Mouse (Mus musculus) CD4-positive helper T cell, adult 2 months (primary cell): Measurements from ENCODE around the gene D430019H16Rik.
A peak's percentile ranks its signal among the peaks of the same experiment; 100 is the strongest.

Experiments
- DNase-seq: peaks from one replicate; pipeline ENCODE4 v3.0.0-alpha.2; 2012; ENCODE audit warnings: low read depth, missing footprints, low spot score

The D430019H16Rik gene

DNA sequence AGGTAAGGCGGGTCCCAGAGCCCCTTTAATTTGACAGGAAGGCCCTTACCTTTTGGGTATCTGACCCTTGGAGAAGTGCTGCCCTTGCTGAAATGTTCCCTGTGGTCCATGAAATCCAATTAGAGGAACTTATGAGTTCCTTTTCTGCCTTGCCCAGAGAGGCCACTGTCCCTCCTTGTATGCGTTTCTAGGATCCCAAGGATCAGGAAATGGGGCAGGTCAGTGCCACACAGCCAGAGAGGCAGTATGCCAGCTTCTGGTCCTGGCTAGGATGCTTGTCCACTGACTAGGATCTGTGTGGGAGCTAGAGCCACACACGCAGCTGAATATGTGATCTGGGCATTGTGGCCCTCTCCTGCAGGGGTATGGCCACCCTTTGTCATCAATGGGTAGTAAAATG is 36.6 kb downstream of the D430019H16Rik start:
- no peak for DNase-seq

DNA sequence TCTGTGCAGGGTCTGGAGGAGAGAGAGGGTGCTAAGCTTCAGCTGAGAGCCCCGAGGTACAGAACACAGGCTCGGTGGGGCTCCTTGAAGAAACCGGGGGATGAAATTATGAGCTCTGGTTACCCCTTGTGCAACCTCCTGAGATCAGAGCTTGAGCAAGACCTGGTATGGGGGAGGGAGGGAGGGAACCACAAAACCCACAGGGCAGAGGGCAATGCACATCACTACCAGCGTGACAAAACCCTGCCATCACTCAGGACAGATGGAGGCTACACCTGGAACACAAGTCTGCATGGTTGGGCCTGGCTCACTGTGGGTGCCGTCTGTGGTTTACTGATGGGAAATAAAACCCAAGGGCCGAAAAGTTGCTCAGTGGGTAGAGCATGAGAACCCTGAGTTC is 37.1 kb downstream of the D430019H16Rik start:
- DNase-seq = no peak

DNA sequence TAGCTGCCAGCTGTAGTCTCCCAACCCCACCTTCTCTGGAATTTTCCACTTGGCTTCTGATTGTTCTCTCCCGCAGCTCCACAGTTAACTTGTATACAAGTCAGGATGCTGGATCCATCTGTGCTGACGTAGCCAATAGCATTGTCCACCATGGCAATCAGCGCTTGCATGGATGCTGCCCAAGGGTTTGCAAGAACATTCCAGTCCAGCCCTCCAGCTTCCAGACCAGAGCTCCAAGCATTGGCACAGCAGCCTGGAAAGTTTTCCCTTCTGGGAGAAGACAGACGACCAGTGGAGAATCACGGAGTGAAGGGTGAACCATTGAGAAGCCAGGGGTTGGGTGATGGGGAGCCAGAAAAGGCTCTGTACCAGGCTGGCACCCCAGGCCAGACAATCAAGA is 41.1 kb downstream of the D430019H16Rik start:
- no peak for DNase-seq

DNA sequence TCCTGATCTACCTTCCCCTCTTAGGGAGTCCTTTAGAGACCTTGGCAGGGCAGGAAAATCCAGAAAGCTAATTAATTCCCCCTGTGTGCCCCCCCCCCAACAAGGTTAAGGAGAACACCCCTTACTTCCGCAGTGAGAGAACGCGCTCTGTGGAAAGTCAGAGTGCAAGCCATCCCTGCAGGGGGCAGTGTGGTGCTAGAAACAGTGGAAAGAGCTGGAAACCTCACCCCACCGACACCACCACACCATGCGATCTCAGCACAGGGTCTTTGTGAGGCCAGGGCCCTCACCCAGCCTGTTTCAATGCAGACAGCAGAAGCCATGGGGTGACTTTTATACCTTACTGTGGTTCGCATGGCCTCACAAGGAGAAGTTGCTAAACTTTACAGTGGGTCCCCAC is 44.2 kb downstream of the D430019H16Rik start:
- peak; percentile 36 for DNase-seq

DNA sequence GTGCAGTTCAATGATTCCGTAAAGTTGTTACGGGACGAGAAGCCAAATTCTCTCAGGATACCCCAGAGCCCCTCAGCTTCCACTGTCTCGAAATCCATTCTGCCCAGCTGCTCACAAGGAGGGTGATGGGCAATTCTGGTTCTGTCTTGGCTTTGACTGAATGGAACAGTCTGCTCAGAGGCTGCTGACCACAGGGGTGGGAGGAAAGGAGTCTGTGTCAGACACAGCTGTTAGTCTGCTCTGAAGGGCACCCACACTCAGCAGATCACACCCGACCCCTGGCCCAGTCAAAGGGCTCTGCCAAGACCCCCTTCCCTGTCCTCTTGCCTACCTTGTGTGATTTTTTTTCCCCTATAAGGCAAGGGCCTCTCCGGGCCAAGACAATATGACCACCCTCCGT is 44.8 kb downstream of the D430019H16Rik start:
- DNase-seq = no peak

DNA sequence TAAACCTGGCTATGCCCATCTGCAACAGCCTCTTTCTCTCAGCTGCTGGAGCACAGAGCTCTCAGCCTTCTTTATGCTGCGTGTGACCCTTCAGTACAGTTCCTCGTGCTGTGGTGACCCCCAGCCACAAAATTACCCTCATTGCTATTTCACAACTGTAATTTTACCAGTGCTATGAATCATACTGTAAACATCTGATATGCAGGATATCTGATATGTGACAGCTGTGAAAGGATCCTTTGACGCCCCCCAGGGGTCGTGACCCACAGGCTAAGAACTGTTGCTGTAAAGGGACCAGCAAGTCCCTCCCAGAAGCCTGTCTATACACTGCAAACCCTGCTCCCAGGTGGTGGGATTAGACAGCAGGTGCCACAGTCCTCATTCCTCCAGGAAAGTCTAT is 45.2 kb downstream of the D430019H16Rik start:
- DNase-seq = no peak

DNA sequence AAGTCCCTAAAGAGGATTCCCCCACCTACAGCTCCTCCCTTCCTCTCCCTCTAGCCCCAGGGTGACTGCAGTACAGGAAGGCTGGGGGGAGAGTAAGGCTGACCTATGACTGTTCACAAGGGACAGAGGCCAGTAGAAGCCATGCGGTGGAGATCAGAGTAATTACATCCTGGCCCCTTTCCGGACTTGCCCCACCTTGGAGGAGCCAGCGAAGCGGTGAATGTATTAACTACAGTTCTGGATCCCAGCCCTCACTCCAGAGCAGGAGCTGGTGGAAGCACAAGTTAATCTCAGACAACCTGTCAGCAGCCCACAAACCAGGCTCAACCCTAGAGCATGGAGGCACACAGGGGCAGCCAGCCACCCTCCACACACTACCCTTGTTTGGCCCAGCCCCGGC is 47.3 kb downstream of the D430019H16Rik start:
- DNase-seq = no peak

DNA sequence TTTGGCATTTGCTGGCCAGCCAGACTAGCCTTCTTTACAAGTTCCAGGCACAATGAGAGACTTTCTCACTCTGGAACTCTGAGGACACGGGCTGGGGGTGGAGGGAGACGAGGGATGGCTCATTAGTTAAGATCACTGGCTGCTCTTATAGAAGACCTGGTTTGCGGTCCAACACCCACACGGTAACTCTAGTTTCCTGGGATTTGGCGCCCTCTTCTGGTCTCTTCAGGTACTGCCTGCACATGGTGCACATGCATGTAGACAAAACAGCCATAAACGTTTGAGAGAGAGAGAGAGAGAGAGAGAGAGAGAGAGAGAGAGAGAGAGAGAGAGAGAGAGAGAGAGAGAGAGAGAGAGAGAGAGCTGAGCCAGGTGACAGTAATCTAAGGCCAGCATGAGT is 51.1 kb downstream of the D430019H16Rik start:
- DNase-seq = no peak

GRCm38 (mm10) chr12:105511109-105511508 is 57.5 kb downstream of the D430019H16Rik start:
- DNase-seq = no peak

GRCm38 (mm10) chr12:105511671-105512502 is 58.2 kb downstream of the D430019H16Rik start:
- no peak for DNase-seq

DNA sequence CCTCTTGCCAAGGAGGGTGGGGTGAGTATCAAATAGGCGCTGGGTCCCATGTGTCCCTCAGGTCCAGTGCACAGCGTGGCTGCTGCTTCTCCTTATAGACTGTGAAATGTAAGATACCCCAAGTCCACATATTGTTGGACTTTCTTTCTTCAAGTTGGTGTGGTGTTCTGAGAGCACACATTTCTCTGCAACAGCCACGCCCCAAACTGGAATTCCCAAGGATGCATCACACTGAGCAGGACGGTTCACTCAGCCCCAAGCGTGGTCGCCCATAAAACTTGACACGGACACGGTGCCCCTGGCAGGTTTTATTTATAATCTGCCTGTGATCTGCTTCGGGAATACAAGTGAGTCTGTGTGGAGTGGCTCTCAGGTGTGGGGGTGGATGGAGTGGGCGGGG is 60.5 kb downstream of the D430019H16Rik start:
- DNase-seq = no peak

DNA sequence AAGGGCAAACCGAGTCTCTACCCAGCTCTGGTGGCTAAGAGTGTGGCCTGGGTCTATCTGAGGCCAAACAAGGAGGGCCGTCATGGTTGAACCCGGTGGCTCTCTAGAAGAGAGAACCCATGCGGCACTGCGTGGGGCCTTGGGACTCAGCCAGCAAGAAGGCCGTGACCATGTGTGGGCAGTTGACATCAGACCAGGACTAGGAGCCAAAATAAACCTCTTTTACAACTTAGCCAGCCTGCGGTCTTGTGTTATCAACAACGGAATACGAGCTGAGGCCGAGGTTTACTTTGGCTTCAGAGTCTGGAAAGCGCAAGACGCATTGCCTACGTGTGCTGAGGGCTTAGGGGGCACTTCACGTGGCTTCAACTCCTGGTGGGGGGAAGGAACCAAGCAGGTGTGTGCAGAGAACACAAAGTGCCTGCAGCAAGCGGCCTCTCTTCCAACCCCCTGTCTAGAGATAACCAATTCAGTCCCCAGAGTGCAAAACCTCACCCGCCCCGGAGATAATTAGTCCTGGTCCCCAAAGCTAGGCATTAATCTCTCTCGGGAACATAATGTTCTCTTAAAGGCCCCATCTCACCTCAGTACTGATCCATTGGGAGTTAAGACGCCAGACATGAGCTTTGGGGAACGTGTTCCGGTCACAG is 63.5 kb downstream of the D430019H16Rik start:
- DNase-seq = no peak

- DNase-seq = no peak
These were observed 66.2 kb downstream of the D430019H16Rik start for GRCm38 (mm10) chr12:105519851-105520250.

DNA sequence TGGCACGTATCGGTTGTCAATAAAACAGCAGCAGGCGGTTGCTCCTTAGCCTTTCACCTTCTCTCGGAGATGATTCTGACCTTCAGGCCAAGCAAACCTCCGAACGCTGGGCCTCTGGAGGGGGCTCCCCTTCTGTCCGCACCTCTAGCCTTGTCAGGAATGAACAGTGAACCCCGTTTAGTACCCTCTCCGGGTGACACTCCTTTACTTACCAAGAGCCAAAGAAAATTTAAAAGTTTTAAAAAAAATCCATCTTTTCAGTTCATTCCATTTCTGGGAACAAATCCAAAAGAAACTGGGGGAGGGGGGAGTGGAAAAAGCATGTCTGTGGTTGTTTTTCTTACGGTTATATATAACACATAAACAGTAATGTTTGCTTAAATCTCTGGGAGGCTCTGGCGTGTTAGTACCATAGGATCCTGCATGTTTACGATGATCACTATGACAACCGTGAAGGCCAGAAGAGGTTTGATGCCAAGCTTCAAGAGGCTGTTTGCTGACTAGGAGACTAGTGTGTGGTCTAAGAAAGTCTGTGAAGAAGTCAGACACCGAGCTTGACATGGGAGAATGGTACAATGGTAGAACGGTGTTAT is 67.6 kb downstream of the D430019H16Rik start:
- no peak for DNase-seq

DNA sequence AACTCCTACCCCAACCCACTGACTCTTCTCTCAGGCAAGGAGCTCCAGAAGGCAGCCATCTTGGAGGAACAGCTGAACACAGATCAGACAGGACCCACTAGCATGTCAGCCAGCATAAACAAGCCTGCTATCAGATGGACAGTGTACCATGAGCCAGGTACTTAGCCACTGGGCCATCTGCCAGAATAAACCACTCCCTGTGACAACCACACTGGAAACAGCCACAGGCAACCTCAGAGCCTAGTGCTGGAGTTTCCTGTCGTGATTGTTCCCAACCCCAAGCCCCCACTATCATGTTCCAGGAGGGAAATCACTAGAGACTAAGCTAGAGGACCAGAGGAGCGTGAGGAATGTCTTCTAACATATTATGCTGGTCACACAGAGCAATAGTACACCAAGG is 70.1 kb downstream of the D430019H16Rik start:
- DNase-seq = no peak

- DNase-seq = no peak
These were observed 72.5 kb downstream of the D430019H16Rik start for GRCm38 (mm10) chr12:105526186-105526585.

DNA sequence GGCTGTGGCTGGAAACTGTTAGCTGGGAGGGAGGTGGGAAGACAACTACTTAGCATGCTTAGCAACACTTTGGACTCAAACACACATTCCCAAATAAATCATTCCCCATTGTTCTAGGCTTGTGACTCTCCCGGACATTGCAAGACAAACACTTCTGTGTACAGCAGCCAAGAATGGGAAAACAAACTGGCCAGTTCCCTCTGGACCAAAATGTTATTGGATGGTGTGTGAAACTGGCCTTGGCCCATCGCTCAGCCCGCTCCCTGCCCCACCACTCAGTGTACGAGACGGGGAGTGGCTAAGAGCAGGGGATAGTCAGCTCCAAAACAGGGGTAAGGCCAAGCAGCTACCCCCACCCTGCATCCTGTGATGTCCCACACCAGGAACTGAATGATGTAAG is 73.2 kb downstream of the D430019H16Rik start:
- no peak for DNase-seq

- no peak for DNase-seq
These were observed 75.9 kb downstream of the D430019H16Rik start for GRCm38 (mm10) chr12:105529545-105529944.

DNA sequence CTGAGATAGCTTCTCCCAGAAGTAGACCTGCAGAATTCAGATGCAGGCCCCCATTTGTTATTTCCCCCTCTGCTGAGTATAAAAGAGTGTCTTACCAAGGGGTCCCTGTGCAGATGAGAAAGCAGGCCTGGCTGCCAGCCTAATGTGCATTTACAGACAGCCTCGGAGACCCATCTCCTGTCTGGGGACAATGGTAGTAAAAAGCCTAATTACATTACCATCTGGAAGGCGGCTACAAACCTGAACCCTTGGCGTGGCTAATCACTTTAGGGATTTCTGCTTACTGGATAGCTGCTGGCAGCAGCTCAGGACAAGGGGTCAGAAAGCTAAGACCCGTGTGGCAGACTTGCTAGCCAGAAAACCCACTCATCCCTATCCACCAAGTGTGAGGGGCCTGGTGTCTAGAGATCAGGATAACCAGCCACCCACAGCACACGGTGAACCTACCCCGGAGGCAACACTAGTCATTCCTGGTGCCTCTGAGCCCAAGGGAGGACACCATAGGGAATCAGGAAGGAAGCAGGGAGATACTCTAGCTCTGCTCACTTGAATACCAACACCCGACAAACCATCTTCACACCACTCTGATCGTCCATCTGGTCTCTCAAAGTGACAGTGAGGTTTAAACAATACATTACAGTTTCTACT is 78.2 kb downstream of the D430019H16Rik start:
- DNase-seq = no peak

GRCm38 (mm10) chr12:105534842-105535241 is 81.2 kb downstream of the D430019H16Rik start:
- DNase-seq = no peak

- DNase-seq = no peak
These were observed 82.5 kb downstream of the D430019H16Rik start for GRCm38 (mm10) chr12:105535968-105536760.
